Mouse (Mus musculus): ENCODE results near the gene Kcnh4.

Gene Kcnh4

GRCm38 (mm10) chr11:100710977-100711376 lies 48.8 kb downstream of the Kcnh4 start:
- no peak for DNase-seq (ENCODE audit: low spot score in 2 of 2)

GRCm38 (mm10) chr11:100710528-100710927 lies 49.2 kb downstream of the Kcnh4 start:
- DNase-seq (ENCODE audit: low spot score in 2 of 2), result no peak

- DNase-seq (ENCODE audit: low spot score in 2 of 2), result no peak
These were observed 50.4 kb downstream of the Kcnh4 start for GRCm38 (mm10) chr11:100709201-100709810.

GRCm38 (mm10) chr11:100705095-100705747 lies 54.5 kb downstream of the Kcnh4 start:
- no peak for DNase-seq (ENCODE audit: low spot score in 2 of 2)

- DNase-seq (ENCODE audit: low spot score in 2 of 2), result no peak
These were observed 55.8 kb downstream of the Kcnh4 start, which contains the start of gene Dhx58 for GRCm38 (mm10) chr11:100703851-100704531. Gene Dhx58, minus strand, starts transcription at chr11:100704271.

- DNase-seq (ENCODE audit: low spot score in 2 of 2), result no peak
These were observed 56.4 kb downstream of the Kcnh4 start for GRCm38 (mm10) chr11:100703366-100703765.

GRCm38 (mm10) chr11:100702906-100703305 lies 56.8 kb downstream of the Kcnh4 start:
- DNase-seq (ENCODE audit: low spot score in 2 of 2), result no peak

GRCm38 (mm10) chr11:100702081-100702851 lies 57.5 kb downstream of the Kcnh4 start:
- DNase-seq (ENCODE audit: low spot score in 2 of 2), result no peak

GRCm38 (mm10) chr11:100701301-100701700 lies 58.4 kb downstream of the Kcnh4 start:
- no peak for DNase-seq (ENCODE audit: low spot score in 2 of 2)

GRCm38 (mm10) chr11:100700710-100701109 lies 59.0 kb downstream of the Kcnh4 start:
- no peak for DNase-seq (ENCODE audit: low spot score in 2 of 2)

- no peak for DNase-seq (ENCODE audit: low spot score in 2 of 2)
These were observed 61.8 kb downstream of the Kcnh4 start for GRCm38 (mm10) chr11:100697921-100698320.

- DNase-seq (ENCODE audit: low spot score in 2 of 2), result no peak
These were observed 64.8 kb downstream of the Kcnh4 start for GRCm38 (mm10) chr11:100694926-100695325.

GRCm38 (mm10) chr11:100693154-100693553 lies 66.6 kb downstream of the Kcnh4 start:
- DNase-seq (ENCODE audit: low spot score in 2 of 2), result no peak

- DNase-seq (ENCODE audit: low spot score in 2 of 2), result no peak
These were observed 67.6 kb downstream of the Kcnh4 start, which contains the start of gene Zfp385c for GRCm38 (mm10) chr11:100692164-100692616. Gene Zfp385c, minus strand, starts transcription at chr11:100692455.

GRCm38 (mm10) chr11:100690389-100690788 lies 69.4 kb downstream of the Kcnh4 start:
- DNase-seq (ENCODE audit: low spot score in 2 of 2), result no peak

All from right cerebral cortex, postnatal 36 days (tissue).